In genomic region chr11:69372780-69373170, GRCm38 (mm10) we compare ENCODE assay signal across 8 mouse cellular contexts. TPM values are rescaled to one million over a fixed set of nuclear protein-coding genes. Genes with fewer than 3 reads are reported as not detected.
A peak's percentile ranks its signal among the peaks of the same experiment; 100 is the strongest.
DNase-seq lines count a peak whose midpoint lies in the region; ATAC-seq lines count a peak whose summit lies in the region.

No protein-coding gene starts in this region.

- peak overlapping the region; percentile 24; the same call in 1 of the 2 replicates for H3K4me2 ChIP-seq in intestine, embryonic 14.5 days (ENCODE audit: low read length)

- WGBS in intestine, embryonic 14.5 days = 58% methylated on average over 3 of the region's 3 CpGs

- H3K9me3 ChIP-seq in intestine, embryonic 14.5 days (ENCODE audit: control insufficient read depth, low read length) = no peaks in the 10 kb centered on the region

- ATAC-seq in cerebellum, adult (ENCODE audit: insufficient number of reproducible peaks, low FRiP score, low TSS enrichment) = no peak
- ATAC-seq in intestine, embryonic 14.5 days (replicated peaks; ENCODE audit: low FRiP score, low TSS enrichment, low read depth) = no peak

- H3K4me3 ChIP-seq in intestine, embryonic 14.5 days (ENCODE audit: low read depth, low read length) = no peak overlapping the region

- peak; percentile 28 for DNase-seq in cerebellum, adult 11-12 months
- peak; percentile 16 for DNase-seq in ovary, postnatal 14 days (ENCODE audit: low spot score)
- no peak for DNase-seq in ovary, adult 18-20 months (ENCODE audit: low spot score)
- no peak for DNase-seq in intestine, embryonic 14.5 days (ENCODE audit: low spot score)
- peak; percentile 35 for DNase-seq in retina, postnatal 1 day
- no peak for DNase-seq in left cerebral cortex, adult 18-20 months (ENCODE audit: low spot score in 2 of 2)
- DNase-seq in urinary bladder, adult 2 months (ENCODE audit: low spot score) = no peak

- peaks cover 28% of the 10 kb centered on the region for H3K36me3 ChIP-seq in intestine, embryonic 14.5 days (ENCODE audit: control insufficient read depth, insufficient read depth, low read length)

- peaks cover 24% of the 10 kb centered on the region for H3K4me1 ChIP-seq in intestine, embryonic 14.5 days (replicated peaks; ENCODE audit: control insufficient read depth, insufficient read depth, low read length)

- no peaks in the 10 kb centered on the region for H3K27me3 ChIP-seq in intestine, embryonic 14.5 days (replicated peaks; ENCODE audit: control insufficient read depth, insufficient read depth, low read length)

- no peak overlapping the region for H3K9ac ChIP-seq in intestine, embryonic 14.5 days (ENCODE audit: low read length)

- H3K27ac ChIP-seq in intestine, embryonic 14.5 days (ENCODE audit: low read depth) = peak overlapping the region; percentile 64; the same call in 1 of the 2 replicates

RNA-seq across cellular contexts. Expression of gene Chd3, which starts 3.6 kb away (rescaled TPM):
- 52.4 and 62.3 TPM in 2 replicates for polyA plus RNA-seq in intestine, embryonic 14.5 days (2014; fragmentation: Nextera tagmentation; extraction: Ambion mirVana)
- 100 to 1,000 TPM; 346 to 387 TPM for total RNA-seq in left cerebral cortex, adult 18-20 months (2021)
- 85.5 and 132 TPM in 2 replicates for polyA plus RNA-seq in urinary bladder, adult 2 months (2012; rRNA removed)

RNA-seq across cellular contexts. Expression of gene Naa38, which starts 22.5 kb away (rescaled TPM):
- polyA plus RNA-seq in intestine, embryonic 14.5 days (2014; fragmentation: Nextera tagmentation; extraction: Ambion mirVana) = 184 and 197 TPM in 2 replicates
- 100 to 1,000 TPM; 117 to 120 TPM for total RNA-seq in left cerebral cortex, adult 18-20 months (2021)
- polyA plus RNA-seq in urinary bladder, adult 2 months (2012; rRNA removed) = 143 and 188 TPM in 2 replicates

RNA-seq across cellular contexts. Expression of gene Cyb5d1, which starts 22.7 kb away (rescaled TPM):
- polyA plus RNA-seq in intestine, embryonic 14.5 days (2014; fragmentation: Nextera tagmentation; extraction: Ambion mirVana) = 23.3 and 23.8 TPM in 2 replicates
- 10 to 100 TPM; 42.7 to 48.1 TPM for total RNA-seq in left cerebral cortex, adult 18-20 months (2021)
- 43.0 and 48.0 TPM in 2 replicates for polyA plus RNA-seq in urinary bladder, adult 2 months (2012; rRNA removed)

RNA-seq across cellular contexts. Expression of gene Tmem88, which starts 25.3 kb away (rescaled TPM):
- 34.8 and 38.4 TPM in 2 replicates for polyA plus RNA-seq in intestine, embryonic 14.5 days (2014; fragmentation: Nextera tagmentation; extraction: Ambion mirVana)
- total RNA-seq in left cerebral cortex, adult 18-20 months (2021) = 1 to 10 TPM; 3.4 to 3.7 TPM
- polyA plus RNA-seq in urinary bladder, adult 2 months (2012; rRNA removed) = 11.5 and 11.6 TPM in 2 replicates

RNA-seq across cellular contexts. Expression of gene Rnf227, which starts 32.5 kb away (rescaled TPM):
- polyA plus RNA-seq in intestine, embryonic 14.5 days (2014; fragmentation: Nextera tagmentation; extraction: Ambion mirVana) = 13.2 and 14.3 TPM in 2 replicates
- 100 to 1,000 TPM; 186 to 190 TPM for total RNA-seq in left cerebral cortex, adult 18-20 months (2021)
- 3.0 and 4.2 TPM in 2 replicates for polyA plus RNA-seq in urinary bladder, adult 2 months (2012; rRNA removed)

Comparison
In these comparisons a context has a peak if more than half of its experiments do, and no peak if none do; other contexts are left out.
1. DNase-seq: peak in cerebellum, adult 11-12 months (single experiment), ovary, postnatal 14 days (single experiment) and retina, postnatal 1 day (single experiment); none in ovary, adult 18-20 months (single experiment), intestine, embryonic 14.5 days (single experiment), left cerebral cortex, adult 18-20 months (0 of 2) and urinary bladder, adult 2 months (single experiment).